Mouse (Mus musculus) ovary, postnatal 10 days (tissue): ENCODE results near the gene Ak6.

ENCODE experiments used
- DNase-seq: peaks from one replicate; pipeline ENCODE4 v3.0.0; 2022; ENCODE audit warnings: low spot score

Ak6 gene

DNA sequence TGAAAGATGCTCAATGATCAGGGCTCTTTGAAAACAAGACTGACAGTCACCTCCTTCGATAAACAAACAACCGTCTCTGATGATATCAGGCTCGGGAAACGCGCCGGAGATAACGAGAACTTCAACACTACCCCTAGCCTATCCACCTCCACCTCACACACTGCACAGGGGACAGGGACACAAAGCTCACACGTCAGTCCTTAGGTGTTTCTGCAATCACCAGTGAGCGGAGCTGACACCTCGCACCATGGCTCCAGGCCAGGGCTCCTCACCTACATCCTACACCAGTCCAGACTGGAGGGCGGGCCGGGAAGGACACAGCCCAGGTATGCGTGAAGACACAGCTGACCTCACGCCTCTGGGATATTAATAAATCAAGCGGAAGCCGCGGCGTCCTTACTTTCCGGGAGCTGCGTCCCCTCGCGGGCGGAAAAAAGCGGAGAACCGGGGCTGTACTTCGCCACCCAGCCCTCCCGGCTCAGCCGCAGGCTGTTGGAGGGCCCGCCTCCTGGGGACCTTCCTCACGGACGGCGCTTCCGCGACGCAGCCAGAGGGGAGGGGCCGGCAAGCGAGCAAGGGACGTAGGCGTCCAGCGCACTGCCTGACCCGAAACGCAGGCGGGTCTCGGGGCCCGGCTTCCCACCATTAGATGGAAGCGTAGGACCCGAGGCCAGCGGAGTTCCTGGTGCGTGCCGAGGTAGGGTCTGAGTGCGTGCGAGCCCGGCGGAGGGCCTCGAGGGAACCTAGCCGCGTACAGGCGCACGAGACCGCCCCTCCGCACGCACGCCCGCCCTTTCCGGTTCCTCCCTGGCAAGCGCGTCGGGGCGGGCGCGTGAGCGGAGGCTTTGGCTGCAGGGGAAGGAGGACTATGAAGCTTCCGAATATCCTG is at the start of gene Ak6, which contains the start of gene Rad17:
TSS of gene Ak6 (plus strand) at position 430 of the 889 bp plus-strand sequence.
TSS of gene Rad17 (minus strand) at position 502 of the 889 bp plus-strand sequence.
- DNase-seq, result peak; percentile 94

DNA sequence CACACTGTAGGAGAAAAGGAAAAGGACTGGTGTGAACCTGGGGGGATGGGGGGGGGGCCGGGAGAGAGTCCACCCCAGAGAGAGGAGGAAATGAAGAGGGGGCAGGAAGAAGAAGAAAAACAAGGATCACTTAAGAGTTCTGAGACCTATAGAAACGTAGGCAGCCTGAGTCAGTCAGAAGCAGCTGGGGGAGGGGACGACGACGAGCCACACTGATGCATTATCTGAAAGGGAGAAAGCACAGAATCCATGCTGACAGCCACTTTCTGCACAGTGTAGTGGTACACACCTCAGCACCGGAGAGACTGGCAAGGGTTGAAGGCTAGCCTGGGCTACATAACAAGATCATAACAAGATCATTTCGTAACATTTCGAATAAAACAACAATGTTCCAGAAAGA is 49.7 kb upstream of the Ak6 start:
- DNase-seq, result no peak

GRCm38 (mm10) chr13:100602239-100602902 is 48.4 kb upstream of the Ak6 start:
- DNase-seq, result no peak

DNA sequence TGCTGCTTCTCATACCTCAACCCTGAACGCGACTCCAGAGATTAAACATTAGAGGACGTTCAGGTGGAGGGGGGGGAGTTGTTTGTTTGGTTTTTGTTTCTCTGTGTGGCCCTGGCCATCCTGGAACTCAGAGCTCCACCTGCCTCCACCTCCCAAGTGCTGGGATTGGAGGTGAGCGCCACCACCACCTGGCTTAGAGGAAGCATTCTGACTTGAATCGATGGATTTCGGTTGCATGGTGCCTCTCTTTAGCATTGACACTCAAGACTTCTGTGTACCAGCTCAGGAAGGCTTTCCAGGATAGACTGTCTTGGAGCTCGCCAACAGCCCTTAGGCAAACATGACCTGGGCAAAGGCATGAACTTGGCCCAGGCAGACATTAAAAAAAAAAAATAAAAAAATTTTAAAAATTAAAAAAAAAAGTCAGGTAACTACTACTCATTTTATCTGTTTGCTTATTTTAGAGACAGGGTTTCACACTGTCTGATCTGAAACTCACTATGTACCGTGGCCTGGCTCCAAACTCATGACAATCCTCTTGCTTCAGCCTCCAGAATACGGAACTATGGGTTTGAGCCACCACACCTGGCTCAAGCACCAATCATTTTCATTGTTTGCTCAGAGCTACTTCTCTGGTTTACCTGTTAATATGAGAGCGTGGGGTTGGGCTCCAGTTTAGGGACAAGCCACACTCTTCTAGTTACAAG is 47.6 kb upstream of the Ak6 start:
- DNase-seq, result no peak

- no peak for DNase-seq
Measured at GRCm38 (mm10) chr13:100603738-100604095, 47.1 kb upstream of the Ak6 start.

DNA sequence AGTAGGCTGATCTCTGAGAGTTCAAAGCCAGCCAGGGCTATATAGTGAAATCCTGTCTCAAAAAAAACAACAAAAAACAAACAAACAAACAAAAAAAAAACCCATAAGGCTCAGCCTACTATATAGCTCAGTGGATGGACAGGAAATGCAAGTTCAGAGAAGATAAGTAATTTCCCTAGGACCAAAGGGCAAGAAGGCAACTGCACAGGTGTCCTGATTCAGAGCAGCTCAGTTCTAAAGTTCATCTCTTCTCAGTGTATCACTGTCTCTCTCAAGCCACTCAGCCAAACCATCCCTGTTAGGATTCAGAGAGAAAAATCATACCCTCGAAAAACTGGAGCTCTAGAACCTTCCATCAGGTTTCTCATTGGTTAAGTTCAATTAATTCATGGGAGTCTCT is 44.9 kb upstream of the Ak6 start:
- no peak for DNase-seq

DNA sequence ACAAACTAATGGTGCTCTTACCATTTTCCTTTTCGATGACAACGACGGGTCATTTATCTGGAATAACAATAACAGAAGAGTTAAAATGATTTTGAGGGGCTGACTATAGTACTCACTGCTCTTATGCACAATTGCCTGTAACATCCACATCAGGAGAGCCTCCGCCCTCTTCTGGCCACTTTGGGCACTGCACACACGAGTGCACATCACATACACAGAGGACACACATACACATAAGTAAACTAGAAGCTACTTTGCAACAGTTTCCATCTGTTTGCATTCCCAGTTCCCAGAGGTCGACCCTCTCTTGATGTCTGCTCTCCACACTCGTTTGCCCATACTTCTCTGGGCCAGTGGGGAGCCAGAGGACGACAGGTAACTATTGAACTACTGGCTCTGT is 43.0 kb upstream of the Ak6 start:
- DNase-seq, result no peak

DNA sequence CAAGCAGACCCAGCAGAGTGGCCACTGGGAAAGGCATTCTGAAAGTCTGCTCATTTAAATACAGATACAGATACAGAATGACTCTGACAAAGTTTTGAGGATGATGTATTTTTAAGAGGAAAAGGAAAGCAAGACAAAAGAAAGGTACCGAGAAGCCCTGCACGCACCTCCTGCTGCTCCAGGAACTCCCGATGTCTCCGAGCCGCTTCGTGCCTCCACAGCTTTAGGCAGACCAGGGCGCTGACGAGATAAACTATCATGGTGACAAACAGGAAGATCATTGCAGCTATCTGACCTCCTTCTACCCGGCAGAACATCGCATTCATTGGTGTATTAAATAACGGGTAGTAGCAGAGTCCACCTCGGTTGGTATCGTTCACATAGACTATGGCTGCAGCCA is 39.5 kb upstream of the Ak6 start:
- no peak for DNase-seq

DNA sequence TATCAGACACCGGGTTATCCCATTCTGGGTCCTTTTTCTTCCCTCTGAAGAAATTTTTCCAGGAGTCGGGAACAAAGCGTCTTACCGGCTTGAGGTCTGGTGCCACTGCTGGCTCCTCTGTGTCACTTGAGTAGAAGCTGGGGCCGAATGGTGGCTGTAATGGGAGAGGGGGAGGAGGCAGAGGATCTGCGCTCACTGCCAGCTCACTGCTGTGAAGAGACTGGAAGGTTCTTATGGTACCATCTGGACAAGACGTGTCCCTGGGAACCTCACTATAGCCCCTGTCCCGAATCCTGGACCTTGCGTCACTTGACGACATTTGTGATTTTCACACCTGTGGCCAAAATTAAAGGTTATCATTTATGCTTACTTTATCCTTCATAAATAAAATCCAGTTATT is 38.5 kb upstream of the Ak6 start:
- no peak for DNase-seq

- no peak for DNase-seq
Measured at GRCm38 (mm10) chr13:100612903-100613302, 37.9 kb upstream of the Ak6 start.

- DNase-seq, result no peak
Measured at GRCm38 (mm10) chr13:100616181-100617087, 34.3 kb upstream of the Ak6 start, which contains the start of gene Marveld2. Gene Marveld2, minus strand, starts transcription at chr13:100616971.

- no peak for DNase-seq
Measured at GRCm38 (mm10) chr13:100617583-100617982, 33.2 kb upstream of the Ak6 start.

DNA sequence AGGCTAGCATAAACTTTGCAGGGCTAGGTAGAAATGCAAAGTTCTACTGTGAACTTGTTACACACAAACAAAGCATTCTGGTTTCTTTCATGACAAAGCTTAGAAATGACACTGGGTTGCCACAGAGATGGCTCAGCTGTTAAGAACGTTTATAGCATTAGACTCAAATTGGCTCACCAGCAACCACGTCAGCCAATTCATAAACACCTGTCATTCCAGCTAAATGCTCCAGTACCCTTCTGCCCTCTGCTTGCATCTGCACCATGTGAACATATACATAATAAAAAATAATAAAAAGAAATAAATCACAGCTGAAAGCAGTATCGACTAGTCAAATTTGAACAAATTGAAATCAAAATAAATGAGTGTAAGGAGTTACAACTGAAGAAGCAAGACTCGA is 28.5 kb upstream of the Ak6 start:
- DNase-seq, result no peak

GRCm38 (mm10) chr13:100634106-100634691 is 16.6 kb upstream of the Ak6 start:
- no peak for DNase-seq

GRCm38 (mm10) chr13:100642471-100643209 is 8.1 kb upstream of the Ak6 start:
- no peak for DNase-seq

GRCm38 (mm10) chr13:100648223-100648622 is 2.6 kb upstream of the Ak6 start:
- DNase-seq, result no peak

DNA sequence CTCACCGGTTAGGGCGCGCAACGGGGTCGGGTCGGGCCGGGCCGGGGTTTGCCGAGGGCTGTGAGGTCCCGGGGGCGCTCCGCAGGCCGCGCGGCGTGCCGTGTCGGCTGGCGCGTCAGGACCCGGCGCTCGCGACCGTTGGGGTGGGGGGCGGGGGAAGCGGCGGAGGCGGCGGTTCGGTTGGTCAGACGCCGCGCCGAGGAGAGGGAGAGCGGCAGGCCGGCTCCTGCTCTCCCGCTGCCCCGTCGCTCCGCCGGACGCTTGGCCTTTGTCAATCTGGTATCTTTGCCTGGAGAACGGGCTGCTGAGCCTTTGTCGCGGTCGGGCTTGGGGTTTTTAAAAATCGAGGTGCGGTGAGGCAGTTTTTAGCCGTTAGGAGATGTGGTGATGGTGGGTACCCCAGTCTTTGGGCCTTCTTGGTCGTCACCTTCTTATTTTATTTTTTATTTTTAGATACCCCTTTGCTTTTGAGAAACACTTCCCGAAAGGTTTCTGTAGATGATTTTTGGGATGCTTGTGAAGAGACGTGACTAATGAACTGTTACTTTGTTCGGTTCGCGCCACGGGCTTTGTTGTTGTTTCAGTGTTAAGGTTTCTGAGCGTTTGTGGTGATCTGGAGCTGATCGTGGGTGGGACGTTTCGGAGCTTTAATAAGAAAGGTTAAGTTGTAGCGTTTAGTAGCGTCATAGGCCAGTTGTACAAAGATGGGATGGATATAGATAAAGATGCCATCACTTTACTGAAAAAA is 834 bp downstream of the Ak6 start, which contains the start of gene Taf9:
TSS of gene Taf9 (plus strand) at position 141 of the 748 bp plus-strand sequence.
- DNase-seq, result no peak

DNA sequence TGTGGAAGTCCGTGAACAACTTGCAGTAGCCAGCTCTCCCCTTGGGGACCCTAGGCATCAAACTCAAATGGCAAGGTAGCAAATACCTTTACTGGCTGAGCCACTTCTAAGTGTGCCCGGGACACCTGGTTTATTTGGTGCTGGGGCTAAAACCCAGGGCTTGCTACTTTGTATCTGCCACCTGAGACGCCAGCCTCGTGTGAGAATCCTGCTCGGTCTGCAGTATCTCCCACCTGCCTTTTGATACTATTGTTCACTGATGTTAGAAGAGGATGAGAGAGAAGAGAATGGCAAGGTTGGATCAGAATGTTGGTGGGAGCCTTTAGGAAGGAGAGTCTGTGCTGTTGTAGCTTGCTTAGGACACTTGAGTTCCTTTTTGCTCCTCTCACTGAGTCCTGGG is 7.3 kb downstream of the Ak6 start:
- no peak for DNase-seq

DNA sequence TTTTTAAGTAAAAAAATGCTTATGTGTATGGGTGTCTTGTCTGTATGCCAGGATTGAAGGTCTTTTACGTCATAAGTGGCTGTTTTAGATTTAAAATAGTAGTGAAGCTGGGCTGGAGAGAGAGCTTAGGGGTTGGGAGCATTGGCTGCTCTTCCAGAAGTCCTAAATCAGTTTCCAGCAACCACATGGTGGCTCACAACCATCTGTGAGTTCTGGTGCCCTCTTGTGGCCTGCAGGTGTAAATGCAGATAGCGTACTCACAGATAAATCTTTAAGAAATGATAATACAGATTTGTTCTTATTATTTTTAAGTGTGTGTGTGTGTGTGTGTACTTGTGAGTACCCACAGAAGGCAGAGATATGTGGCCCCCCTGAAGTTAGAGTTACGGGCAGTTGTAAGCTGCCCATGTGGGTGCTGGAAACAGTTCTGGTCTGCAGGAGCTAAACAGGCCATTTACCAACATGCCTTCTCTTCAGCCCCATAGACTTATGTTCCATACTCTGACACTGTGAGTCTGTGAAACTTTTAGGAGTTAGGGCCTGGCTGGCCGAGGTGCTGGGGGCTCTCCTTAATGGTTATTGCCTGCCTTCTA is 9.2 kb downstream of the Ak6 start:
- no peak for DNase-seq
